Mouse (Mus musculus) intestine, postnatal 0 days (tissue): ENCODE measurements around the gene Nln. TPM values are rescaled to one million over a fixed set of nuclear protein-coding genes. Genes with fewer than 3 reads are reported as not detected.

Source experiments
- ATAC-seq: fragments of 200-750 bp; cut with Nextera tagmentation; 2 replicates; pipeline ENCODE4 v1.8.0; 2017; ENCODE audit warnings: mild to moderate bottlenecking, moderate TSS enrichment, moderate library complexity
- H3K27ac ChIP-seq: fragments of 300-500 bp; sonication (generic); 2 replicates; pipeline ENCODE4 v1.5.1; 2014; ENCODE audit warnings: mild to moderate bottlenecking, low read depth, low read length, moderate library complexity
- H3K27me3 ChIP-seq: fragments of 300-500 bp; sonication (generic); replicated peaks from 2 replicates; pipeline ENCODE4 v1.6.1; 2014; ENCODE audit warnings: low read length, mixed read lengths; ENCODE audit not compliant: control insufficient read depth, insufficient read depth
- H3K36me3 ChIP-seq: fragments of 300-500 bp; sonication (generic); 2 replicates; pipeline ENCODE4 v1.6.1; 2014; ENCODE audit warnings: mild to moderate bottlenecking, moderate library complexity; ENCODE audit not compliant: control insufficient read depth, insufficient read depth
- H3K4me1 ChIP-seq: fragments of 300-500 bp; sonication (generic); replicated peaks from 2 replicates; pipeline ENCODE4 v1.6.1; 2014; ENCODE audit warnings: antibody characterized with exemption, low read length, mixed read lengths; ENCODE audit not compliant: control insufficient read depth, insufficient read depth
- H3K4me2 ChIP-seq: fragments of 300-500 bp; sonication (generic); replicated peaks from 2 replicates; pipeline ENCODE4 v1.6.1; 2014; ENCODE audit warnings: low read depth, mild to moderate bottlenecking, moderate library complexity
- H3K4me3 ChIP-seq: fragments of 300-500 bp; sonication (generic); 2 replicates; pipeline ENCODE4 v1.5.1; 2014; ENCODE audit warnings: low read depth, low read length
- H3K9ac ChIP-seq: fragments of 300-500 bp; sonication (generic); 2 replicates; pipeline ENCODE4 v1.6.1; 2014; ENCODE audit warnings: mild to moderate bottlenecking, low read depth, low read length
- H3K9me3 ChIP-seq: fragments of 300-500 bp; sonication (generic); 2 replicates; pipeline ENCODE4 v1.6.1; 2016; ENCODE audit warnings: mixed run types; ENCODE audit not compliant: control insufficient read depth
- CTCF ChIP-seq: sonication (generic); IDR thresholded peaks from 2 replicates; pipeline ENCODE4 v1.5.1; 2016; ENCODE audit warnings: low read depth, mild to moderate bottlenecking, control low read depth, antibody characterized with exemption, moderate library complexity
- WGBS: fragments of 180-500 bp; shearing (Covaris S2); extraction: QIAGEN DNeasy Blood & Tissue Kit; methylation state at CpG from one replicate; pipeline ENCODE4 v1.1.7; 2014; 5-methylcytosine and 5-hydroxymethylcytosine counted together
- polyA plus RNA-seq: library from polyadenylated mRNA; unstranded; fragments of >200 nt; fragmentation: Nextera tagmentation; extraction: Ambion mirVana; gene quantifications from 2 replicates; pipeline ENCODE4 v1.2.1, GENCODE M21; 2015

The Nln gene
- 11.7 and 13.3 TPM in 2 replicates for polyA plus RNA-seq

DNA sequence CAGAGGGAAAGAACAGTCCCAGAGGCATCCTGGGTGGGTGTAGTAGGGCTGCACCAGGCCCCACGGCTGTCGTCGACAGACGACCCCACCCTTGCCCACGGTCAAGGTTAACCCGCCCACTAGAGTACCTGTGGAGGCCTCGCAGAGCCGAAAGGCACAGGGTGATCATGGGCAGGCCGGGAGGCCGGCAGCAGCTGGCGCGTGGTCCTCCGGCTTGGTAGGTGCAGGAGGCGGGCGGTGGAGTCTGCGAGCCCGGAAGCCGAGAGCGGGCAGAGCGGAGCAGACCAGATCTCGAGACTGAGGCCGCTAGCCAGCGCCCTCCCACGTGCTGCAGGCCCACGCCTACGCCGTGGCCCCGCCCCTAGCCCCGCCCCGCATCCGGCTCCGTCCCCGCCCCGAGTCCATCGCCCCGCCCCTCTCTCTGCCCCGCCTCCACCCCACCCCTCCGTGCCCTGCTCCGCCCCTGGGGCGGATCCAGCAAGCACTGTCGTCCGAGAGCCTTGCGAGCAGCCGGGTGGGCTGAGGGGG, at the start of gene Nln, which contains the start of gene Sgtb:
Gene Nln, minus strand, starts transcription at position 327 of the 528 bp plus-strand sequence.
Gene Sgtb, plus strand, starts transcription at position 454 of the 528 bp plus-strand sequence.
- H3K27ac ChIP-seq, result peak within 1 kb of the TSS; percentile 82
- WGBS, result 0% methylated on average over 26 of the region's 44 CpGs
- peak within 1 kb of the TSS; percentile 62 for H3K9ac ChIP-seq
- TF ChIP-seq CTCF, result no peak
- peak within 1 kb of the TSS; percentile 92 for H3K4me2 ChIP-seq
- no peaks in the 10 kb centered on the region for H3K4me1 ChIP-seq
- no peaks in the 10 kb centered on the region for H3K36me3 ChIP-seq
- H3K9me3 ChIP-seq, result no peaks in the 10 kb centered on the region
- no peaks in the 10 kb centered on the region for H3K27me3 ChIP-seq
- H3K4me3 ChIP-seq, result peak within 1 kb of the TSS; percentile 70
- ATAC-seq, result peak; percentile 98

- no peak overlapping the region for H3K27ac ChIP-seq
- H3K27me3 ChIP-seq, result no peaks in the 10 kb centered on the region
- ATAC-seq, result no peak
- no peak overlapping the region for H3K9ac ChIP-seq
- H3K4me3 ChIP-seq, result no peak overlapping the region
- no peak for TF ChIP-seq CTCF
- H3K36me3 ChIP-seq, result peaks cover 28% of the 10 kb centered on the region
- 65% methylated on average over 1 of the region's 1 CpGs for WGBS
- no peak overlapping the region for H3K4me2 ChIP-seq
- H3K9me3 ChIP-seq, result no peaks in the 10 kb centered on the region
- H3K4me1 ChIP-seq, result no peaks in the 10 kb centered on the region
Observed at GRCm38 (mm10) chr13:104155686-104156085, 46.3 kb upstream of the Nln start.

DNA sequence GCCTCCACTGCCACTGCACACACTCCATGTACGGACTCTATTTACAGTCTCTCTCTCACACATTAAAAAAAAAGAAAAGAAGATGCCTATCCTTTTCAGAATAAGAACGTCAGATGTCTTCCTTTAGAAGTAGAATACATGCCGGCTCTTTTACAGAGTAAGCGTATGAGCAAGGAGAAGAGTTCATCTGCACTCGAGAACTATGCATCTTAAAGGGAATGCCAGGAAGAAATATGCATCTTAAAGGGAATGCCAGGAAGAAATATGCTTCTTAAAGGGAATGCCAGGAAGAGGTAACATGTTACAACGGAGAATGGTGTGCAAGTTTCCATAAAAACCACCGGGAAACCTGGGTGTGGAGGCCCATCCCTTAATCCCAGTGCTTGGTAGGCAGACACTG, 45.7 kb upstream of the Nln start:
- Histone ChIP-seq H3K36me3 (peaks cover 28% of the 10 kb centered on the region), H3K4me3 (no peak overlapping the region), H3K9ac (no peak overlapping the region), H3K27me3 (no peaks in the 10 kb centered on the region), H3K27ac (no peak overlapping the region), H3K4me1 (no peaks in the 10 kb centered on the region), H3K4me2 (no peak overlapping the region), H3K9me3 (no peaks in the 10 kb centered on the region)
- 87% methylated on average over 7 of the region's 7 CpGs for WGBS
- no peak for ATAC-seq
- no peak for TF ChIP-seq CTCF

DNA sequence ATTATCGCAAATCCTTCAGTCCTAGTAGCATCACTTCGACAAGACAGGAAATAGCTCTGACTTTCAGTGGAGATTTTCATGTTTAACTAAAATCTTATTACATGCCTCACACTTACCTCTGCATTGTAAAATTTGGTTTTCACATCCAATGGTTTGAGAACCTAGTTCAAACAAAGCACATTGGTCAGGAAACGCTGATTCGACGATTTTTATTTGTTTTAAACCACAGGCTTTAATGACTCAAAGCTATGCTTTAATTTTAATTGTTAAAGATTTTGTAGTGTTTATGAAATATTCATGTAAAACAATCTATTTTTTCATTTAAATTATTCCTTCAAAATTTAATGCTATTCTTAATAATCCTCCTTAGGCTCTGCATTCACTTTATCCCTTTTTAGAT, 44.8 kb upstream of the Nln start:
- ATAC-seq, result no peak
- Histone ChIP-seq H3K4me3 (no peak overlapping the region), H3K9ac (no peak overlapping the region), H3K4me1 (no peaks in the 10 kb centered on the region), H3K9me3 (no peaks in the 10 kb centered on the region), H3K36me3 (peaks cover 25% of the 10 kb centered on the region), H3K27ac (no peak overlapping the region), H3K4me2 (no peak overlapping the region), H3K27me3 (no peaks in the 10 kb centered on the region)
- whole genome bisulfite sequencing, result 95% methylated on average over 5 of the region's 5 CpGs
- no peak for TF ChIP-seq CTCF

DNA sequence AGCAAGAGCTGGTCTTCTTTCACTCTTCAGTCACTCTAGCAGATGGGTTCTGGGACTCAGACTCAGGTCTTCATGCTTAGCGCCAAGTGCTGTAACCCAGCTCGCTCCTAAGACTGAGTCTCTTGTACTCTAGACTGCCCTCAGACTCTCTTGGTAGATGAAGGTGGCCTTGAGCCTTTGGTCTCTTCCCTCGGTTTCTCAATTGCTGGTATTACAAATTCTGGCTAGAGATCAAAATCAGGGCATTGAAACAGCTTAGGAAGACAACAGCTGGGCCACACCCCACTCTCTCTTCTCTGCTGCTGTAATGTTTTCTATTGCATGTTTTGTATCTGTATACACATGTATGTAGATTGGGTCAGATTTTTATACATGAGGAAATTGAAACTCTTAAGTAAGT, 36.2 kb upstream of the Nln start:
- no peak overlapping the region for H3K27ac ChIP-seq
- no peak overlapping the region for H3K4me2 ChIP-seq
- H3K9ac ChIP-seq, result no peak overlapping the region
- 85% methylated on average over 3 of the region's 3 CpGs for WGBS
- H3K9me3 ChIP-seq, result no peaks in the 10 kb centered on the region
- peaks cover 61% of the 10 kb centered on the region for H3K36me3 ChIP-seq
- no peak for TF ChIP-seq CTCF
- no peak overlapping the region for H3K4me3 ChIP-seq
- H3K4me1 ChIP-seq, result no peaks in the 10 kb centered on the region
- ATAC-seq, result no peak
- no peaks in the 10 kb centered on the region for H3K27me3 ChIP-seq

DNA sequence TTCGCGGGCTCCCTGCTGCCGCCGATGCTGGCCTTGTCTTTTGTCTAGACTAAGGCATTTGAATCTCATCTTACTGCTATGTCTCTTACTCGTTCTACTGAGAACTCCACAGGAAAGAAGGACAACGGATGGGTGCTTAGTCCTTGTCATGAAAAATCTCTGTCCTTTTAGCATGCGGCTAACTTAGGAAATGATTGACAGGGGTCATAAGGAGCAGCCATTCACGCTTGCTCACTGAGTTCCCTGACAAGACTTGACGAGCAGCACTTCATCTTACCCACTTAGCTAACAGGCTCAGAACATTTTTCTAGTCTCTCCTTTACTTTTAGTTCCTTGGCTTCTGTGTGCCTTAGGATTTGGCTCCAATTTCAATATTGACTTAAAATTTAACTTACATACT, 35.5 kb upstream of the Nln start:
- Histone ChIP-seq H3K27me3 (no peaks in the 10 kb centered on the region), H3K9ac (no peak overlapping the region), H3K36me3 (peaks cover 62% of the 10 kb centered on the region), H3K9me3 (no peaks in the 10 kb centered on the region), H3K4me3 (no peak overlapping the region), H3K4me2 (no peak overlapping the region), H3K27ac (no peak overlapping the region), H3K4me1 (no peaks in the 10 kb centered on the region)
- TF ChIP-seq CTCF, result no peak
- 82% methylated on average over 9 of the region's 9 CpGs for WGBS
- no peak for ATAC-seq
